ENCODE assay signal across 8 mouse cellular contexts in genomic region chr2:18822711-18823110, GRCm38 (mm10).
DNase-seq lines count a peak whose midpoint lies in the region; ATAC-seq and TF ChIP-seq lines count a peak whose summit lies in the region.

No protein-coding gene starts in this region.

- no peak overlapping the region for H3K9ac ChIP-seq in lung, embryonic 14.5 days
- H3K9ac ChIP-seq in lung, postnatal 0 days (replicated peaks; ENCODE audit: low read depth): no peak overlapping the region

- no peaks in the 10 kb centered on the region for H3K36me3 ChIP-seq in lung, embryonic 14.5 days (ENCODE audit: insufficient read depth)
- H3K36me3 ChIP-seq in lung, postnatal 0 days (ENCODE audit: insufficient read depth, low read length): no peaks in the 10 kb centered on the region

- no peak overlapping the region for H3K4me2 ChIP-seq in lung, embryonic 14.5 days
- H3K4me2 ChIP-seq in lung, postnatal 0 days (replicated peaks; ENCODE audit: low read depth, low read length): no peak overlapping the region

- no peak for TF ChIP-seq EP300 in lung, postnatal 0 days (IDR thresholded peaks at IDR 0.05)

- H3K4me3 ChIP-seq in lung, embryonic 14.5 days (ENCODE audit: low read depth, low read length): no peak overlapping the region
- H3K4me3 ChIP-seq in lung, postnatal 0 days (ENCODE audit: low read depth, low read length): no peak overlapping the region

- 28% methylated on average over 9 of the region's 9 CpGs for WGBS in lung, embryonic 14.5 days
- 38% methylated on average over 9 of the region's 9 CpGs for WGBS in lung, postnatal 0 days

- TF ChIP-seq CTCF in lung, embryonic 14.5 days (IDR thresholded peaks at IDR 0.05; ENCODE audit: low read depth): no peak
- no peak for TF ChIP-seq CTCF in lung, postnatal 0 days (IDR thresholded peaks at IDR 0.05)

- peaks cover 7% of the 10 kb centered on the region for H3K27me3 ChIP-seq in lung, embryonic 14.5 days (ENCODE audit: insufficient read depth, low read length)
- H3K27me3 ChIP-seq in lung, postnatal 0 days (replicated peaks; ENCODE audit: insufficient read depth, low read length): no peaks in the 10 kb centered on the region

- H3K9me3 ChIP-seq in lung, embryonic 14.5 days (ENCODE audit: low read depth, low read length): no peaks in the 10 kb centered on the region
- no peaks in the 10 kb centered on the region for H3K9me3 ChIP-seq in lung, postnatal 0 days (ENCODE audit: low read length)

- H3K27ac ChIP-seq in lung, embryonic 14.5 days (ENCODE audit: low read depth): no peak overlapping the region
- H3K27ac ChIP-seq in lung, postnatal 0 days (ENCODE audit: low read length): no peak overlapping the region

- no peak for DNase-seq in cerebellum, adult 11-12 months
- DNase-seq in lung, embryonic 14.5 days: peak; percentile 69
- DNase-seq in lung, adult 18-20 months: no peak
- peak; percentile 74 to 76 for DNase-seq in heart, adult 18-20 months
- DNase-seq in lung, postnatal 0 days (ENCODE audit: low spot score): peak; percentile 24

- no peaks in the 10 kb centered on the region for H3K4me1 ChIP-seq in lung, embryonic 14.5 days (ENCODE audit: insufficient read depth)
- H3K4me1 ChIP-seq in lung, postnatal 0 days (ENCODE audit: insufficient read depth, low read depth, low read length): no peaks in the 10 kb centered on the region

- 0 out of 2 replicates have a peak, but pooled peaks have one; percentile 70 for ATAC-seq in cerebellum, adult (ENCODE audit: insufficient number of reproducible peaks, low FRiP score, low TSS enrichment)
- peak; percentile 73; the same call in 1 of the 2 replicates for ATAC-seq in lung, embryonic 14.5 days (ENCODE audit: insufficient read depth)
- ATAC-seq in lung, postnatal 0 days: peak; percentile 47; the same call in 1 of the 2 replicates
- ATAC-seq in activated CD4-positive, CD25-positive, alpha-beta regulatory T cell, adult 4 months: no peak
- no peak for ATAC-seq in CD4-positive, CD25-positive, alpha-beta regulatory T cell, adult 4 months

Comparison
In these comparisons a context has a peak if more than half of its experiments do, and no peak if none do; other contexts are left out.
1. DNase-seq: peak in lung, embryonic 14.5 days (single experiment), heart, adult 18-20 months (2 of 2) and lung, postnatal 0 days (single experiment); none in cerebellum, adult 11-12 months (single experiment) and lung, adult 18-20 months (0 of 2).
2. ATAC-seq: peak in cerebellum, adult (single experiment), lung, embryonic 14.5 days (single experiment) and lung, postnatal 0 days (single experiment); none in activated CD4-positive, CD25-positive, alpha-beta regulatory T cell, adult 4 months (single experiment) and CD4-positive, CD25-positive, alpha-beta regulatory T cell, adult 4 months (single experiment).